Mouse (Mus musculus): ENCODE measurements around the gene Dnah2. TPM values are rescaled to one million over a fixed set of nuclear protein-coding genes. Genes with fewer than 3 reads are reported as not detected.

Gene Dnah2
- polyA plus RNA-seq, 1 experiment from 2014 or later = 2.4 TPM

- Histone ChIP-seq H3K9me3 (no peaks in the 10 kb centered on the region), H3K4me3 (peak overlapping the region; percentile 72), H3K9ac (peak overlapping the region; percentile 71), H3K27me3 (no peaks in the 10 kb centered on the region), H3K4me1 (peaks cover 24% of the 10 kb centered on the region), H3K36me3 (peaks cover 11% of the 10 kb centered on the region), H3K4me2 (replicated peaks) (peak overlapping the region; percentile 68), H3K27ac (peak overlapping the region; percentile 95)
- no peak for ATAC-seq (ENCODE audit: insufficient number of reproducible peaks, insufficient read depth, low FRiP score, low TSS enrichment)
- WGBS = under 1% methylated on average over 8 of the region's 8 CpGs
These were observed 32.9 kb upstream of the Dnah2 start for GRCm38 (mm10) chr11:69581814-69582213.

- Histone ChIP-seq H3K4me3 (peak overlapping the region; percentile 72), H3K9ac (peak overlapping the region; percentile 71), H3K27me3 (no peaks in the 10 kb centered on the region), H3K9me3 (no peaks in the 10 kb centered on the region), H3K36me3 (peaks cover 7% of the 10 kb centered on the region; the same call in 1 of the 2 replicates), H3K4me2 (replicated peaks) (peak overlapping the region; percentile 68), H3K27ac (peak overlapping the region; percentile 95), H3K4me1 (peaks cover 27% of the 10 kb centered on the region)
- ATAC-seq (ENCODE audit: insufficient number of reproducible peaks, insufficient read depth, low FRiP score, low TSS enrichment) = peak; percentile 78
- under 1% methylated on average over 36 of the region's 36 CpGs for WGBS
These were observed 32.3 kb upstream of the Dnah2 start for GRCm38 (mm10) chr11:69581147-69581688.

- Histone ChIP-seq H3K9me3 (no peaks in the 10 kb centered on the region), H3K36me3 (peaks cover 7% of the 10 kb centered on the region; the same call in 1 of the 2 replicates), H3K9ac (peak overlapping the region; percentile 71), H3K27ac (peak overlapping the region; percentile 95), H3K4me2 (replicated peaks) (peak overlapping the region; percentile 68), H3K27me3 (no peaks in the 10 kb centered on the region), H3K4me3 (peak overlapping the region; percentile 72), H3K4me1 (peaks cover 30% of the 10 kb centered on the region)
- WGBS = under 1% methylated on average over 25 of the region's 25 CpGs
- ATAC-seq (ENCODE audit: insufficient number of reproducible peaks, insufficient read depth, low FRiP score, low TSS enrichment) = peak; percentile 8; the same call in 1 of the 2 replicates
These were observed 31.7 kb upstream of the Dnah2 start for GRCm38 (mm10) chr11:69580572-69581146.

GRCm38 (mm10) chr11:69580091-69580514, 31.2 kb upstream of the Dnah2 start, which contains the start of the genes Wrap53 and Trp53:
Gene Wrap53, minus strand, starts transcription at chr11:69580255.
Gene Trp53, plus strand, starts transcription at chr11:69580359.
- H3K9me3 ChIP-seq = no peaks in the 10 kb centered on the region
- H3K4me2 ChIP-seq (replicated peaks) = peak within 1 kb of the TSS; percentile 88
- WGBS = under 1% methylated on average over 13 of the region's 13 CpGs
- H3K4me3 ChIP-seq = peak within 1 kb of the TSS; percentile 72
- peak within 1 kb of the TSS; percentile 85 for H3K9ac ChIP-seq
- peak within 1 kb of the TSS; percentile 95 for H3K27ac ChIP-seq
- peak; percentile 25; the same call in 1 of the 2 replicates for ATAC-seq (ENCODE audit: insufficient number of reproducible peaks, insufficient read depth, low FRiP score, low TSS enrichment)
- no peaks in the 10 kb centered on the region for H3K27me3 ChIP-seq
- H3K4me1 ChIP-seq = peaks cover 32% of the 10 kb centered on the region
- peaks cover 7% of the 10 kb centered on the region; the same call in 1 of the 2 replicates for H3K36me3 ChIP-seq

- 2% methylated on average over 39 of the region's 39 CpGs for WGBS
- peak overlapping the region; percentile 72 for H3K4me3 ChIP-seq
- H3K4me1 ChIP-seq = peaks cover 34% of the 10 kb centered on the region
- no peaks in the 10 kb centered on the region for H3K27me3 ChIP-seq
- peak overlapping the region; percentile 95 for H3K27ac ChIP-seq
- H3K9me3 ChIP-seq = no peaks in the 10 kb centered on the region
- peak overlapping the region; percentile 88 for H3K4me2 ChIP-seq (replicated peaks)
- peak overlapping the region; percentile 85 for H3K9ac ChIP-seq
- peak; percentile 88 for ATAC-seq (ENCODE audit: insufficient number of reproducible peaks, insufficient read depth, low FRiP score, low TSS enrichment)
- peaks cover 5% of the 10 kb centered on the region; the same call in 1 of the 2 replicates for H3K36me3 ChIP-seq
These were observed 30.5 kb upstream of the Dnah2 start for GRCm38 (mm10) chr11:69579128-69580017.

GRCm38 (mm10) chr11:69578301-69578700, 29.4 kb upstream of the Dnah2 start:
- ATAC-seq (ENCODE audit: insufficient number of reproducible peaks, insufficient read depth, low FRiP score, low TSS enrichment) = no peak
- no peaks in the 10 kb centered on the region for H3K9me3 ChIP-seq
- peak overlapping the region; percentile 88 for H3K4me2 ChIP-seq (replicated peaks)
- H3K4me3 ChIP-seq = peak overlapping the region; percentile 72
- H3K36me3 ChIP-seq = peaks cover 14% of the 10 kb centered on the region; the same call in 1 of the 2 replicates
- peak overlapping the region; percentile 85 for H3K9ac ChIP-seq
- WGBS = 12% methylated on average over 15 of the region's 15 CpGs
- H3K27ac ChIP-seq = peak overlapping the region; percentile 80
- H3K4me1 ChIP-seq = peaks cover 34% of the 10 kb centered on the region
- H3K27me3 ChIP-seq = no peaks in the 10 kb centered on the region

GRCm38 (mm10) chr11:69576307-69576706, 27.4 kb upstream of the Dnah2 start:
- Histone ChIP-seq H3K27me3 (no peaks in the 10 kb centered on the region), H3K4me2 (replicated peaks) (0 out of 2 replicates have a peak overlapping the region, but pooled peaks have one; percentile 17), H3K27ac (no peak overlapping the region), H3K4me3 (no peak overlapping the region), H3K9ac (no peak overlapping the region), H3K36me3 (peaks cover 25% of the 10 kb centered on the region; the same call in 1 of the 2 replicates), H3K9me3 (no peaks in the 10 kb centered on the region), H3K4me1 (peaks cover 26% of the 10 kb centered on the region)
- no peak for ATAC-seq (ENCODE audit: insufficient number of reproducible peaks, insufficient read depth, low FRiP score, low TSS enrichment)
- WGBS = 62% methylated on average over 5 of the region's 5 CpGs

- Histone ChIP-seq H3K9ac (no peak overlapping the region), H3K36me3 (peaks cover 35% of the 10 kb centered on the region), H3K9me3 (no peaks in the 10 kb centered on the region), H3K27ac (no peak overlapping the region), H3K4me1 (peaks cover 26% of the 10 kb centered on the region), H3K4me2 (replicated peaks) (no peak overlapping the region), H3K4me3 (no peak overlapping the region), H3K27me3 (no peaks in the 10 kb centered on the region)
- no peak for ATAC-seq (ENCODE audit: insufficient number of reproducible peaks, insufficient read depth, low FRiP score, low TSS enrichment)
- WGBS = 62% methylated on average over 3 of the region's 3 CpGs
These were observed 26.3 kb upstream of the Dnah2 start for GRCm38 (mm10) chr11:69575220-69575619.

GRCm38 (mm10) chr11:69565131-69565530, 16.2 kb upstream of the Dnah2 start:
- Histone ChIP-seq H3K4me3 (no peak overlapping the region), H3K4me2 (replicated peaks) (no peak overlapping the region), H3K9ac (no peak overlapping the region), H3K36me3 (peaks cover 52% of the 10 kb centered on the region), H3K27ac (no peak overlapping the region), H3K9me3 (no peaks in the 10 kb centered on the region), H3K27me3 (no peaks in the 10 kb centered on the region), H3K4me1 (peaks cover 32% of the 10 kb centered on the region)
- WGBS = 72% methylated on average over 8 of the region's 8 CpGs
- no peak for ATAC-seq (ENCODE audit: insufficient number of reproducible peaks, insufficient read depth, low FRiP score, low TSS enrichment)

GRCm38 (mm10) chr11:69564391-69564790, 15.5 kb upstream of the Dnah2 start:
- H3K4me3 ChIP-seq = no peak overlapping the region
- H3K9ac ChIP-seq = no peak overlapping the region
- no peaks in the 10 kb centered on the region for H3K9me3 ChIP-seq
- H3K4me2 ChIP-seq (replicated peaks) = no peak overlapping the region
- H3K27me3 ChIP-seq = no peaks in the 10 kb centered on the region
- H3K4me1 ChIP-seq = peaks cover 32% of the 10 kb centered on the region
- WGBS = 47% methylated on average over 3 of the region's 3 CpGs
- H3K36me3 ChIP-seq = peaks cover 44% of the 10 kb centered on the region
- ATAC-seq (ENCODE audit: insufficient number of reproducible peaks, insufficient read depth, low FRiP score, low TSS enrichment) = no peak
- no peak overlapping the region for H3K27ac ChIP-seq

- Histone ChIP-seq H3K4me3 (no peak overlapping the region), H3K9me3 (no peaks in the 10 kb centered on the region), H3K27ac (peak overlapping the region; percentile 55), H3K27me3 (no peaks in the 10 kb centered on the region), H3K9ac (peak overlapping the region; percentile 42; the same call in 1 of the 2 replicates), H3K36me3 (peaks cover 44% of the 10 kb centered on the region), H3K4me2 (replicated peaks) (no peak overlapping the region), H3K4me1 (peaks cover 40% of the 10 kb centered on the region)
- 54% methylated on average over 13 of the region's 13 CpGs for WGBS
- ATAC-seq (ENCODE audit: insufficient number of reproducible peaks, insufficient read depth, low FRiP score, low TSS enrichment) = no peak
These were observed 14.5 kb upstream of the Dnah2 start for GRCm38 (mm10) chr11:69563373-69563772.
